Mouse (Mus musculus) kidney, adult 2 months (tissue): ENCODE data around the gene Rrm1. TPM values are rescaled to one million over a fixed set of nuclear protein-coding genes. Genes with fewer than 3 reads are reported as not detected.
"Not testable (repeated sequence)": the region's sequence is repeated elsewhere in the genome, so short reads cannot be mapped to it uniquely, and the experiment has no call there.

Experiments used
- DNase-seq: peaks from one replicate; pipeline ENCODE4 v3.0.0; 2021
- H3K27ac ChIP-seq: fragments of 200-500 bp; 2 replicates; pipeline ENCODE4 v1.5.1; 2012; ENCODE audit warnings: low read depth, low read length, control low read depth, inconsistent platforms; ENCODE audit not compliant: insufficient read depth
- H3K27me3 ChIP-seq: fragments of 200-500 bp; replicated peaks from 2 replicates; pipeline ENCODE4 v1.6.1; 2012; ENCODE audit warnings: mild to moderate bottlenecking, moderate library complexity, low read length, inconsistent platforms; ENCODE audit not compliant: control insufficient read depth, insufficient read depth
- H3K36me3 ChIP-seq: fragments of 200-500 bp; 2 replicates; pipeline ENCODE4 v1.6.1; 2012; ENCODE audit warnings: mild to moderate bottlenecking, moderate library complexity, low read length, inconsistent platforms; ENCODE audit not compliant: control insufficient read depth, insufficient read depth
- H3K4me1 ChIP-seq: fragments of 200-500 bp; 2 replicates; pipeline ENCODE4 v1.6.1; 2011; ENCODE audit warnings: low read length; ENCODE audit not compliant: control insufficient read depth, insufficient read depth
- H3K4me3 ChIP-seq: fragments of 200-500 bp; 2 replicates; pipeline ENCODE4 v1.5.1; 2011; ENCODE audit warnings: mild to moderate bottlenecking, low read depth, low read length, control low read depth; ENCODE audit not compliant: insufficient read depth
- CTCF ChIP-seq: fragments of 200-500 bp; conservative IDR thresholded peaks from 2 replicates; pipeline ENCODE4 v1.5.1; 2011; ENCODE audit warnings: low read depth, mild to moderate bottlenecking, control low read depth, low read length, moderate library complexity, mixed read lengths; ENCODE audit not compliant: insufficient read depth, insufficient read length
- POLR2A ChIP-seq: fragments of 200-500 bp; IDR thresholded peaks from one replicate; pipeline ENCODE4 v1.6.1; 2011; ENCODE audit warnings: low read depth, low read length, control low read depth
- WGBS: fragments of 180-500 bp; shearing (Covaris S2); methylation state at CpG from one replicate; pipeline ENCODE4 v1.1.7; 2018; 5-methylcytosine and 5-hydroxymethylcytosine counted together
- polyA plus RNA-seq: library from polyadenylated mRNA; depleted of rRNA; stranded (reverse); fragments of >200 nt; gene quantifications from 2 replicates; pipeline ENCODE4 v1.2.3, GENCODE M21; 2012; rRNA removed

Rrm1 gene
- 5.2 and 6.3 TPM in 2 replicates for polyA plus RNA-seq

DNA sequence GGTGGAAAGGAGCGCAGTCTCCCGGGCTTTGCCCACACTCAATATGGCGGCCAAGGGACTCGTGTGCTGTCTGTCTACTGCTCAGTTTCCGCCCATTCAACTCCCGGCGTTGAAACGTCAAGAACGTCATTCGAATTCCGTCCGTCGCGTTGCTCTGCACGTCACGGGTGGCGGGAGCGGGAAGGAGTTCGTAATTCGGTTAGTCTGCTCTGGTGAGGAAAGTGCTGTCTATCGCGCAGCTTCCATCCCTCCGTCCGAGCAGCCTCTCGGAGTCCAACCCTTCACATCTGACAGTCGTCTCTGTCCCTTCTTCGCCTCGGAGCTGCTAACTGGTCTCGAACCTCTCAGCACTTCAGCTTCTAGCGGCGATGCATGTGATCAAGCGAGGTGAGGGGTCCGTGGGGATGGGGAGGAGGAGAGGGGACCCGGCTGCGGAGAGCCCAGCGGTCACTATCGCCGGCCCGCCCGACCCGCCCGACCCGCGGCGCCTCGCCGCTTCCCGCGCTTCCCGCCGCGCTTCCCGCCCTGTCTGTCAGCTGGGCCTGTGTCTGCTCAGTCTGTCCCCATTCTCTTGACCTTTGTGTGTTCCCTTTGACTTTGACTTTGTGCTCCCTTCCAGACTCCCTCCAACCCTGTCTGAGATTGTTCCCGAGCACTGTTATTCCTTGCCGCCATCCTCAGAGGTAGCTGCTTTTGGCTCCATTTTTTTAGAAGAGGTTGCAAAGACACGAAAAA is at the start of gene Rrm1:
TSS of gene Rrm1 (plus strand) at position 39 of the 735 bp plus-strand sequence.
- 1% methylated on average over 56 of the region's 56 CpGs for WGBS
- no peaks in the 10 kb centered on the region; the same call in 1 of the 2 replicates for H3K36me3 ChIP-seq
- DNase-seq = peak; percentile 97
- TF ChIP-seq POLR2A (no peak), CTCF (no peak)
- no peaks in the 10 kb centered on the region for H3K4me1 ChIP-seq
- H3K4me3 ChIP-seq = peak within 1 kb of the TSS; percentile 72
- no peaks in the 10 kb centered on the region for H3K27me3 ChIP-seq
- H3K27ac ChIP-seq = no peak within 1 kb of the TSS

DNA sequence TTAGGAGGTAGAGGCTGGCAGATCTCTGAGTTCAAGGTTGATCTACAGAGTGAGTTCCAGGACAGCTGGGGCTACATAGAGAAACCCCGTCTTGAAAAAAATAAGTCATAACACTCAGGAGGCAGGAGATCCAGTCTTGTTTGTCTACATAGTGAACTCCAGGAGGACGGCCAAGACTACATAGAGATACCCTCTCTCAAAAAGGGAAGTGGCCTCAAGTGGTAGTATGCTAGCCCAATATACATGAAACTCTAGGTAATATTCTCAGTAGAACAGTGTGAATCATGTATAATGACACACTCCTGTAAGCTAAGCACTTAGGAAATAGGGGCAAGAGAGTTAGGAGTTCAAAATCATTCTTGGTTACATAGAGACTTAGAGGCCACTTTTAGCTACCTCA is 47.6 kb upstream of the Rrm1 start:
- no peaks in the 10 kb centered on the region for H3K27me3 ChIP-seq
- 92% methylated on average over 2 of the region's 2 CpGs for WGBS
- TF ChIP-seq POLR2A (no peak), CTCF (no peak)
- H3K4me3 ChIP-seq = no peak overlapping the region
- no peaks in the 10 kb centered on the region for H3K36me3 ChIP-seq
- H3K27ac ChIP-seq = no peak overlapping the region
- no peak for DNase-seq
- H3K4me1 ChIP-seq = 0 out of 2 replicates have a peak, but pooled peaks cover 3% of the 10 kb centered on the region

DNA sequence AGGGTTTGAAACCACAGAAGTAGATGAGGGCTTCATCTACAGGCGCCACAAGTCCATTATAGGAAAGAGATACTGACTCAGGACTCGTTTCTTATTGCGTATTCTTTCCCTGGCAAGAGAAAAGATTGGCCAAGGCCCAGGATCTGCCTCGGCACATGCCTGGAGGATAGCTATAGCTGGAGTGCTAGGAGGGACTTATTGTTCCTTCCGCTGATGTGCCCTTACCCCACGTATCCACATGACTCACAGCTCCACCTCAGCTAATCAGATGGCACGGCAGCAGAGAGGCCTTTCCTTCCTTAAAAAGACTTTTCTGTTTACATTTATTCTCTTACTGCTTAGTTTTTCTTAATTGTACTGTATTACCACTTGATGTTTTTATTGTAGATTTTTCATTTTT is 45.6 kb upstream of the Rrm1 start:
- 80% methylated on average over 7 of the region's 7 CpGs for WGBS
- Histone ChIP-seq H3K4me3 (no peak overlapping the region), H3K4me1 (0 out of 2 replicates have a peak, but pooled peaks cover 3% of the 10 kb centered on the region), H3K36me3 (no peaks in the 10 kb centered on the region), H3K27me3 (no peaks in the 10 kb centered on the region), H3K27ac (no peak overlapping the region)
- no peak for TF ChIP-seq CTCF
- TF ChIP-seq POLR2A = no peak
- DNase-seq = no peak

DNA sequence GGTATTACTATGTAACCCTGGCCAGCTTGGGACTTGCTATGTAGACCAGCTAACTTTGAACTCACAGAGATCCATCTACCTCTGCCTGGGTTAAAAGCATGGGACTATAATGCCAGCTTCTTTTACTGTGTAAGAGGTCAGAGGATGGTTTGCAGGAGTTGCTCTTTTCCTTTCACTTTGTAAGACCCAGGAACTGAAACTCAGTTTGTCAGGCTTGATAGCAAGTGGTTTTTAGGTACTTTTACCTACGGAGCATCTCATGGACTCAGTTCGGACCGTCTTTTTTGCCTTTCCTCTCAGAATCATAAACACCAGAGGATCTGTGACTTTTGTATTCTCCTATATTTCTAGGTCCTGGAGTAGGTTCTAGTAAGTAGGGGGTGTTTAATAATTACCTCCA is 45.2 kb upstream of the Rrm1 start:
- TF ChIP-seq CTCF = no peak
- no peak for TF ChIP-seq POLR2A
- Histone ChIP-seq H3K27me3 (no peaks in the 10 kb centered on the region), H3K27ac (no peak overlapping the region), H3K4me3 (no peak overlapping the region), H3K36me3 (no peaks in the 10 kb centered on the region), H3K4me1 (0 out of 2 replicates have a peak, but pooled peaks cover 3% of the 10 kb centered on the region)
- DNase-seq = no peak
- 94% methylated on average over 3 of the region's 3 CpGs for WGBS

DNA sequence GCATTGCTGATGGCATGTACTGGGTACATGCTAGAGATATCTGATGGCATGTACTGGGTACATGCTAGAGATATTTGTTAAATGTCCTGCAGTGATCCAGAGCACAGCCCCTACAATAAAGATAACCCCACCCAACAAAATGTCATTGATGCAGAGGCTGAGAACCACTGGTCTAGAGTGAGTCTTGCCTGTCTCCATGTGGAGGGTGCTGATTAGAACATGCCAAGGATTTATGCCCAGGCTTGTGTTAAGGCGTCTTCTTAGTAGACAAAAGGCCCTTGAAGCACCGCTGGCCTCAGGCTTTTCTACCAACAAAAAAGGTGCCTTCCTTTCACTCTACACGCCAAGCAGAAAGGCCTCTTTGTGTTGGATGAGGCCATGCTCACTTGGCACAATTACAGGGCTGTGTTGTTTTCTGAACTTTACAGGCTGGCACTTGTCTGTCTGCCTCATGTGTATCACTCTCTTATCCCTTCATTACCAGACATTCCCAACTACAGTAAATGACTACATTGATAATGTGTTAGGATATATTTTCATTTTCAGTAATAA is 42.2 kb upstream of the Rrm1 start:
- DNase-seq = no peak
- no peak for TF ChIP-seq CTCF
- TF ChIP-seq POLR2A = no peak
- 92% methylated on average over 3 of the region's 3 CpGs for WGBS

DNA sequence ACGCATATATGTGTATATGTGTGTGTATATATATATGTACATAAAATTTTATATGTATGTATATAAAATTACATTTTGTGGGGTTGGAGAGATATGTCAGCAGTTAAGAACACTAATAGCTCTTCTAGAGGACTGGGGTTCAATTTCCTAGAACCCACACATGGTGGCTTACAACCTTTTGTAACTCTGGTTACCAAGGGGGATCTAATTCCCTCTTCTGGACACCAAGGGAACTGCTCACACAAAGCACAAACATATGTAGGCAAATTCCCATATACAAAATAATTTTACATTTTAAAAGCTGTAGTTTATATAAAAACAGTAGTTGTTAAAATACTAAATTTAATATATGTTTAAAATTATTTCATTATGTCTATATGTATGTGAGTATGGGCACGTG is 37.4 kb upstream of the Rrm1 start:
- no peak overlapping the region for H3K27ac ChIP-seq
- DNase-seq = no peak
- no peaks in the 10 kb centered on the region; the same call in 1 of the 2 replicates for H3K27me3 ChIP-seq
- no peak for TF ChIP-seq CTCF
- no peak for TF ChIP-seq POLR2A
- no peaks in the 10 kb centered on the region for H3K4me1 ChIP-seq
- 94% methylated on average over 2 of the region's 2 CpGs for WGBS
- no peaks in the 10 kb centered on the region for H3K36me3 ChIP-seq
- no peak overlapping the region for H3K4me3 ChIP-seq

More for the DNA sequence above, 42.2 kb upstream of the Rrm1 start:
- Histone ChIP-seq H3K27me3 (no peaks in the 10 kb centered on the region), H3K4me1 (0 out of 2 replicates have a peak, but pooled peaks cover 3% of the 10 kb centered on the region), H3K36me3 (no peaks in the 10 kb centered on the region), H3K4me3 (no peak overlapping the region), H3K27ac (no peak overlapping the region)

DNA sequence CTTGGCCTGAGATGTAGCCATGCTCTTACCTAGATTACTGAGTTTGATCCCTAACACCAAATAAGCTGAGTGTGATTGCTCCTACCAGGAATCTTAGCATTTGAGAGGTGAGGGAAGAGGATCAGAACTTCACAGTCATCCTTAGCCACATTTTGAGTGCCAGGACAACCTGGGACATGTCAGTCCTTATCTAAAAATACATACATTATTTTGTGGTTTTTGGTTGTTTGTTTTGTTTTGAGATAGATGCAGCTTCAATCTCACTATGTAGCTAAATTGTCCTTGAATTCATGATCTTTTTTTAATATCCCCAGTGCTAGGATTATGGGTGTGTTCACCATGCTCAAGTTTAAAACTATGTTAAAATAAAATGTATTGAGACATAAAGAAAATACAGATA is 34.1 kb upstream of the Rrm1 start:
- no peak for TF ChIP-seq POLR2A
- no peak for TF ChIP-seq CTCF
- Histone ChIP-seq H3K4me3 (no peak overlapping the region), H3K4me1 (no peaks in the 10 kb centered on the region), H3K27ac (no peak overlapping the region), H3K27me3 (no peaks in the 10 kb centered on the region; the same call in 1 of the 2 replicates), H3K36me3 (no peaks in the 10 kb centered on the region)
- no peak for DNase-seq

DNA sequence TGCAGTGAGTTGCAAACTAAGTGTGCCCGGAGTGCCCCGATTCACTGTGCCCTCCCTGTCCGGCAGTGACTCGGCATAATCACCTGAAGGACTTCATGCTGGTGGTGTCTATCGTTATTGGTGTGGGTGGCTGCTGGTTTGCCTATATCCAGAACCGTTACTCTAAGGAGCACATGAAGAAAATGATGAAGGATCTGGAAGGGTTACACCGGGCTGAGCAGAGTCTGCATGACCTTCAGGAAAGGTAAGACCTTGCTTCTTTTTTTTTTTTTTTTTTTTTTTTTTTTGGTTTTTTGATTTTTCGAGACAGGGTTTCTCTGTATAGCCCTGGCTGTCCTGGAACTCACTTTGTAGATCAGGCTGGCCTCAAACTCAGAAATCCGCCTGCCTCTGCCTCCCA is 26.2 kb upstream of the Rrm1 start:
- not testable (repeated sequence) for H3K27ac ChIP-seq, H3K4me3 ChIP-seq, H3K36me3 ChIP-seq, DNase-seq, H3K27me3 ChIP-seq, H3K4me1 ChIP-seq
- 95% methylated on average over 9 of the region's 9 CpGs for WGBS
